Mouse (Mus musculus) mature B cell (primary cell): ENCODE measurements around the gene Rab11fip4.

ENCODE experiments used
- in situ Hi-C: fragments of 300-500 bp; cut with MboI; formaldehyde crosslinking; loops from 2 replicates; pipeline ENCODE4 v1.14.3; 2019

Rab11fip4 gene

DNA sequence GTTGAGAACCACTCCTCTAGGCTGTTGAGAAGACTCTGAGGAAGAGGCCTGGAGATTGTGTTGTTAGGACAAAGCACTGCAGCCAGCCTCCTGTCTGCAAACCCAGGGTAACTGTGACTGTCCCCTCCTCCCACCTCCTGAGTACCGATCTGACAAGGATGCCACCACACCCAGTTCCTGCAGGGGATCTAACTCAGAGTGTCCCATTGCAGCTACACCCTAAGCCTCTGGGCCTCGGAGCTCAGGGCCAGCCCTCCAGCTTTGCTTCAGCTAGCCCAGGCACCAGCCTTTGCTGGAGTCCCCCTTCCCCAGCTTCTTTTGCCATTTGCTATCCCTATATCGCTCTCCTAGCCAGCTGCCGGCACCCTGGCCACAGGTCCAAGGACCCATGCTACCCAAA is 22.7 kb downstream of the Rab11fip4 start:
- in situ Hi-C loops: no loop called here

GRCm38 (mm10) chr11:79614880-79615279 is 23.9 kb downstream of the Rab11fip4 start:
- in situ Hi-C loops: no loop called here

- in situ Hi-C loops: no loop called here
These were observed 24.9 kb downstream of the Rab11fip4 start for GRCm38 (mm10) chr11:79615871-79616270.

GRCm38 (mm10) chr11:79617991-79618390 is 27.0 kb downstream of the Rab11fip4 start:
- in situ Hi-C loops: no loop called here

- in situ Hi-C loops: loop anchor here (10.0 kb wide), 1 partner anchor 62 kb away; no protein-coding TSS in a partner anchor
These were observed 32.0 kb downstream of the Rab11fip4 start for GRCm38 (mm10) chr11:79623029-79623428.

- in situ Hi-C loops: loop anchor here (10.0 kb wide), 1 partner anchor 60 kb away; no protein-coding TSS in a partner anchor
These were observed 33.8 kb downstream of the Rab11fip4 start for GRCm38 (mm10) chr11:79624801-79625302.

DNA sequence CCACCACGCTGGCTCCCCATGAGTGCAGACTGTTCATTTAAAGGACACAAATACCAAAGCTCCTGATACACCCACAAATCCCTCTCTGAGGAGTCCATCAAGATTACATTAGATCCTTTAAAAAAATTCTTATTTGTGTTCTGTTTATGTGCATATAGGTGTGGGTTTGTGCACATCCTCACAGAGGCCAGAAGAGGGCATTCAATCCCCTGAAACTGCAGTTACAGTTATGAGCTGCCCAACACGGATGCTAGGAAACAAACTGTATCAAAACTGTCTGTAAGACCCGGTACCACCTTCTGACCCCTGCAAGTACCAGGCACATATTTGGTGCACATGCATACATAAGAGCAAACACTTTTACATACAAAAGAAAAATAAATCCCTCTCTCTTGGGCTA is 37.7 kb downstream of the Rab11fip4 start:
- in situ Hi-C loops: loop anchor here (10.0 kb wide), 1 partner anchor 56 kb away; no protein-coding TSS in a partner anchor

DNA sequence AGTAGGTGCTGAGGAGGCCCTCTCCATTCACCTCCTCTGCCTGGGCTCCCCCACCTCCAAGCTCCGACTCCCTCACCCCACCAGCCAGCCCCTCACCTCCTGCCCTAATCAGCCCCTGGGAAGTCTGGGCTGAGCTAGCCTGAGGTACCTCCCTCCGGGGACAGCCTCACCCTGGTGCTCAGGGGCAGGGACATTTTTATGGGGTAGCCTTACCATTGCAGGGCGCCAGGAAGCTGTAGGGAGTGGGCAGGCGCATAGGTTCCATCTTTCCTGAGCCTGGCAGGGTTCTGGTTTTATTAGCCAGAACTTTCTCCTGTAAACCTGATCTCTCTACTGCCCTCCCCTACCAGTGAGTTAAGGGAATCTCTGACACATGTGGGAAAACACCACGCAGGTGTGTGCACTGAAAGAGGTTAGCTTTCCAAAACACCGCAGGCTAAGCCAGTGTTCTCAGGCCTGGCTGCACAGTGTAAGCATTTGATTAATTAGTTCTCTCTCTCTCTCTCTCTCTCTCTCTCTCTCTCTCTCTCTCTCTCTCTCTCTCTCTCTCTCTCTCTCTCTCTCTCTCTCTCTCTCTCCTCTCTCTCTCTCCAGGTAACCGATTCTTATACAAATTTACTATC is 38.9 kb downstream of the Rab11fip4 start:
- in situ Hi-C loops: loop anchor here (10.0 kb wide), 1 partner anchor 55 kb away; no protein-coding TSS in a partner anchor

- in situ Hi-C loops: no loop called here
These were observed 39.5 kb downstream of the Rab11fip4 start for GRCm38 (mm10) chr11:79630521-79630920.

- in situ Hi-C loops: no loop called here
These were observed 42.4 kb downstream of the Rab11fip4 start for GRCm38 (mm10) chr11:79633366-79633765.

- in situ Hi-C loops: no loop called here
These were observed 44.8 kb downstream of the Rab11fip4 start for GRCm38 (mm10) chr11:79635661-79636449.

DNA sequence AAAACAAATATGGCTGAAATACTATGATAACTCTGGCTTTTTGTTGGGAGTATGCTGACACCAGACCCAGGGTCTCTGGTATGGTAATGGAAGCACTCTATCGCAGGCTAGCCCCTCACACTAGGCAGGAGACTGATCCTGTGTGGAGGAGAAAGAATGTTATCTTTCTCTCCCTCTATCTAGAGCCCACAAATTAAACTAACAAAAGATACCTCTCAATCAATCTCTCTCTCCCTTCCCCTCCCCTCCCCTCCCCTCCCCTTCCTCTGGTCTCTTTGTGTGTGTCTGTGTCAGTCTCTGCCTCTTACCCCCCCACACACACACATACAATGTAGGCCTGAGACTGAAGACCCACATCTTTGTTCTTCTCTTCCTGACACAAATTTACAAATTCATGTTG is 45.5 kb downstream of the Rab11fip4 start:
- in situ Hi-C loops: no loop called here

DNA sequence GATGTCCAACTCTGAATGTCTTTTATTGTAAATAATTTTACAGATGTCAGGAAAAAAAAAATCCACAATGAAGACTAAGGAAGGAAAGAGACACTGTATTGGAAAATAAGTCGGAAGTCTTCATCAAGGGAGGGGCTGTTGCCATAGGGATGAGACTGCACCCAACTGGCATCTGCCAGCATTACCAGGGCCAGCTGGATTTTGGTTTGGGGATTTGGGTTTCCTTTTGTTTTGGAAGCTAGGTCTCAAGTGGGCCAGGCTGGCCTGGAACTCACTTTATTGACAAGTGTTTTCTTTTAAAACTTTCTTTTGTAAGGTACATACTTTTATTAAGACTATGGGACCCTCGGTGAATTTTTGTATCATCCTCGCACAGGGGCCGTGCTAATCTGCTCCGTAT is 47.7 kb downstream of the Rab11fip4 start:
- in situ Hi-C loops: no loop called here

DNA sequence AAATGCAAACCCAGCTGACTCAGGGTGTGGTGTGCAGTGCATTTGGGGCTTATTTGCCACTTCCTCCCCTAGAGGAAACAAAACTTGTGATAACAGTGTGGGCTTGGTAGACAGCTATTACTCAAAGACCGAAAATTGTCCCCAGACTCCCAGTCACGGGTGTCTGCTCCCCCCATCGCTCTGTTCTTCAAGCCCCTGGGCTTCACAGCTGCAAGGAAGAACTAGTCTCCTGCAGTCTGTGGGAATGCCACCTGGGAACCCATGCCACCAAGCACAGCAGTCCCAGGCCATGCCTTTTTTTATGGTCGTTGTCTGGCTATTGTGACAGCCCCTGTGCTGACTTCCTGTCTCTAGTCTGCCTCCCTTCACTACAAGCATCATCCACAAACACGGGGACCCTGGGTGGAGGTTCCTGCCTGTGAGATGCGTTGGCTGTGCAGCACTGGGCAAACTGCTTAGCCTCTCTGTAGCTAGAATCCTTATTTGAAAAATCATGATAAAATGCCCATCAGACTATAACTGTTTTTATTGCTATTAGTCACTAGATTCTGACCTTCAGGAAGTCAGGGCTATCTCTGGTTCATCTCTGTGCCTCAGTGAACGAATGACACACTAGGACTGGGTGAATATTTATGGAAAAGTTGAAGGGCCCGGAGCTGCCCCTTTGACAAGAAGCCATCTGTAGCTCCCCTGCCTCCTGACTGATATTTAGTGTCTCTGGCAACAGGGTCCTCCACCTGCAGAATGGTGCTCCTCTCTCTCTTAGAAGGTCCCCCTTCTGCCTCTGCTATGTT is 50.1 kb downstream of the Rab11fip4 start:
- in situ Hi-C loops: no loop called here

DNA sequence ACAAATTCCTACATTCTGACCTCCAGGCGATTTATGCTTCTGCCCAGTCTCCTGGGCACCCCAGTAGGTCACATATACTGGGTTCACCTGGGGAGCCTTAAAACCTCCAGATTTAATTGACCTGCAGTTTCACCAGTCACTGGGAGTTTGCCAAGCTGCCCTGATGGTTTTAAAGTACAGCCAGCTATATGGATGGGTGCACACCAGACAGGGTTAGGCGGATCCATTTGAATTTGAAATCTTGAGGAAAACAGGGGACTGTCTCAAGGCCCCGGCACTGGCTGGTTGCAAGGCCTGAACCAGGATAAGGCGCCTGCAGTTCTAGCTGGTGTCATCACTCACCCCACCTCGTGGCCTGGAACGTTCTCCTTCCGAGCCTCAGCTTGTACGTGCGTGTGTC is 52.7 kb downstream of the Rab11fip4 start:
- in situ Hi-C loops: no loop called here

DNA sequence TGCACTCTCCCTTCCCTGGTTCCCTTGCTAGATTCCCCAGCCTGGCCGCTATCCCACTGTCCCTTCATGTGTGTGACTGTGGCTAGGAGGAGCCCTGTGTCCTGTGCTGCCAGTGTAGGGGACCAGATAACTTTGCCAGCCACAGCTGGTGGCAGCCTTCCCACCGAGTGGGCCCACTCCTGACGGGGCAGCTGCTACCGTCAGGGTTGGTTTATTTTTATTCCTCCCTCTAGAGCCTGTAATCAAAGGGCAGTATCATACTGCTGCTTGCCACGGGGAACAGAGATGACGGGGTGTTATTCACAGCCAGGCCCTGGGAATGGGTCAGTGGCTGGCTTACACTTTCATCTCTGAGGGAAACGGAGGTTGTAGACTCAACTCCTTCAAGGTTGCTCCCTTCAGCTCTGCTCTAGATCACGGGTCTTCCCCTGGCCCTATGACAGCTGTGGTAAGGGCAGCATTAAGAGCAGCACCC is 53.7 kb downstream of the Rab11fip4 start:
- in situ Hi-C loops: no loop called here

- in situ Hi-C loops: no loop called here
These were observed 55.0 kb downstream of the Rab11fip4 start for GRCm38 (mm10) chr11:79646026-79646425.

- in situ Hi-C loops: no loop called here
These were observed 55.6 kb downstream of the Rab11fip4 start for GRCm38 (mm10) chr11:79646467-79647070.

- in situ Hi-C loops: no loop called here
These were observed 56.1 kb downstream of the Rab11fip4 start for GRCm38 (mm10) chr11:79647071-79647501.

DNA sequence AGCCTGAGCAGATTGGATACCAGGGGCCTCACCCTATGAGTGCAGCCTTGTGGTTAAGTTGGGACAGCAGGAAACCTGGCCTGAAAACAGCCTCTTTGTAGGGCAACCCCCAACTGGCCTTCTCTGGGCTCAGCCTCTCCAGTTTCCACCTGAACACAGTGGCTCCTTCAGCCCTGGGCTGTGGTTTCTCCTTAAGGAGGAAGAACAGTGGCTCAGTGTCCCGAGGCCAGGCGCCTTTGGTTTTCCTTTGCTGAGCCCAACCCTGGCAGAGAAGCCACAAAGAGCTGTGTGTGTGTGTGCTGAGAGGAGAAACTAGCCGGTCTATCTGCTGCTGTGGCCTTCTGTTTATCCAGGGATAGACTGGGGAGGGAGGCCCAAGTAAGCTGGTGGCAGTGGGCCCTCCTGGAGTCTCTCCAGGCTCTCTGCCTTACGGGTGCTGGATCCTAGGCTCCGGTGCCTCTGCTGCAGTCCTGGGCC is 59.4 kb downstream of the Rab11fip4 start:
- in situ Hi-C loops: no loop called here

- in situ Hi-C loops: no loop called here
These were observed 61.2 kb downstream of the Rab11fip4 start for GRCm38 (mm10) chr11:79652257-79652656.
